Mouse (Mus musculus) heart, postnatal 0 days (tissue): ENCODE measurements around the gene Lpp. TPM values are rescaled to one million over a fixed set of nuclear protein-coding genes. Genes with fewer than 3 reads are reported as not detected.
A peak's percentile ranks its signal among the peaks of the same experiment; 100 is the strongest.

Experiments used
- ATAC-seq: fragments of 200-750 bp; cut with Nextera tagmentation; 2 replicates; pipeline ENCODE4 v1.8.0; 2017; ENCODE audit warnings: low read depth, moderate number of reproducible peaks, moderate library complexity; ENCODE audit not compliant: insufficient read depth
- DNase-seq: peaks from one replicate; pipeline ENCODE4 v3.0.0-alpha.2; 2016; ENCODE audit warnings: low spot score
- H3K27ac ChIP-seq: fragments of 300-500 bp; sonication (generic); 2 replicates; pipeline ENCODE4 v1.5.1; 2014; ENCODE audit warnings: low read depth, mild to moderate bottlenecking
- H3K27me3 ChIP-seq: fragments of 300-500 bp; sonication (generic); 2 replicates; pipeline ENCODE4 v1.6.1; 2014; ENCODE audit warnings: low read length, mixed read lengths; ENCODE audit not compliant: control insufficient read depth, insufficient read depth
- H3K36me3 ChIP-seq: fragments of 300-500 bp; sonication (generic); replicated peaks from 2 replicates; pipeline ENCODE4 v1.6.1; 2014; ENCODE audit warnings: low read length, mixed read lengths; ENCODE audit not compliant: control insufficient read depth, insufficient read depth
- H3K4me1 ChIP-seq: fragments of 300-500 bp; sonication (generic); 2 replicates; pipeline ENCODE4 v1.6.1; 2014; ENCODE audit warnings: antibody characterized with exemption; ENCODE audit not compliant: control insufficient read depth, insufficient read depth
- H3K4me2 ChIP-seq: fragments of 300-500 bp; sonication (generic); 2 replicates; pipeline ENCODE4 v1.6.1; 2014; ENCODE audit warnings: low read depth, mild to moderate bottlenecking, low read length, moderate library complexity
- H3K4me3 ChIP-seq: fragments of 300-500 bp; sonication (generic); 2 replicates; pipeline ENCODE4 v1.5.1; 2014; ENCODE audit warnings: low read depth, low read length
- H3K9ac ChIP-seq: fragments of 300-500 bp; sonication (generic); replicated peaks from 2 replicates; pipeline ENCODE4 v1.6.1; 2014; ENCODE audit warnings: low read depth, low read length, mixed read lengths
- H3K9me3 ChIP-seq: fragments of 300-500 bp; sonication (generic); replicated peaks from 2 replicates; pipeline ENCODE4 v1.6.1; 2016; ENCODE audit warnings: low read length; ENCODE audit not compliant: control insufficient read depth
- CTCF ChIP-seq: IDR thresholded peaks from 2 replicates; pipeline ENCODE4 v1.5.1; 2016; ENCODE audit warnings: antibody characterized with exemption, control low read depth, low read depth
- EP300 ChIP-seq: IDR thresholded peaks from 2 replicates; pipeline ENCODE4 v1.6.1; 2016; ENCODE audit warnings: antibody characterized with exemption, low read depth
- WGBS: fragments of 180-500 bp; shearing (Covaris S2); extraction: QIAGEN DNeasy Blood & Tissue Kit; methylation state at CpG from one replicate; pipeline ENCODE4 v1.1.7; 2014; 5-methylcytosine and 5-hydroxymethylcytosine counted together
- polyA plus RNA-seq: library from polyadenylated mRNA; unstranded; fragments of >200 nt; fragmentation: Nextera tagmentation; extraction: Ambion mirVana; gene quantifications from 2 replicates; pipeline ENCODE4 v1.2.1, GENCODE M21; 2015
- total RNA-seq: library from RNA; depleted of rRNA; stranded (reverse); fragments of >200 nt; gene quantifications from 2 replicates; pipeline ENCODE4 v1.2.3, GENCODE M21; 2014; ENCODE audit warnings: low replicate concordance

Lpp gene
- total and polyA plus RNA-seq, 2 experiments from 2014 or later, result 32.1 to 77.4 TPM

GRCm38 (mm10) chr16:24902111-24902510 is 508.8 kb downstream of the Lpp start:
- H3K27ac ChIP-seq, result no peak overlapping the region

DNA sequence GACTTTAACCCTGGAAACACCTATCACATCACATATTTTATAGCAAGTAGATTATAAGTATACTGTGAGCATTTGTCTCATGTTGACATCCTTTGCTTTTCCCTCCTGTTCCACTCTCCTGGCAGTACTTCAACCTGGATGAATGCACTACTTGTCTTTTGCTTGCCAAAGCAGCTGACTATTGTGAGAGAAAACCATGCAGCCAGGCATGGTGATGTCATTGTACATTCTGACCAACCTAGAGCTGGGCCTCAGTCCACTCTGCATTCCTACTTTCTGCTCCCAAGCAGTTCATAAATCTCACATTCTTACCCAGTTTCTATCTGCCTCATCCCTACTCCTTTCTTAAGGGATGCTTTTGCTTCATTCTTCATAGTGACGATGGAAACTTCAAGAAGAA is 515.6 kb downstream of the Lpp start:
- DNase-seq, result peak; percentile 47
- H3K4me3 ChIP-seq, result no peak overlapping the region
- H3K4me2 ChIP-seq, result no peak overlapping the region
- peaks cover 11% of the 10 kb centered on the region; the same call in 1 of the 2 replicates for H3K4me1 ChIP-seq
- H3K9ac ChIP-seq, result no peak overlapping the region
- H3K27ac ChIP-seq, result peak overlapping the region; percentile 12; the same call in 1 of the 2 replicates
- 71% methylated on average over 1 of the region's 1 CpGs for WGBS
- no peaks in the 10 kb centered on the region for H3K36me3 ChIP-seq
- H3K9me3 ChIP-seq, result no peaks in the 10 kb centered on the region
- no peaks in the 10 kb centered on the region for H3K27me3 ChIP-seq
- TF ChIP-seq EP300 (no peak), CTCF (no peak)
- ATAC-seq, result peak; percentile 42

More at GRCm38 (mm10) chr16:24902111-24902510, 508.8 kb downstream of the Lpp start:
- TF ChIP-seq CTCF (no peak), EP300 (no peak)
- H3K36me3 ChIP-seq, result no peaks in the 10 kb centered on the region
- no peak overlapping the region for H3K9ac ChIP-seq
- no peak overlapping the region for H3K4me3 ChIP-seq
- ATAC-seq (no peak; the same call in 1 of the 2 replicates), DNase-seq (peak; percentile 43)
- H3K4me1 ChIP-seq, result peaks cover 14% of the 10 kb centered on the region; the same call in 1 of the 2 replicates
- 67% methylated on average over 1 of the region's 1 CpGs for WGBS
- no peaks in the 10 kb centered on the region for H3K27me3 ChIP-seq
- no peaks in the 10 kb centered on the region for H3K9me3 ChIP-seq
- no peak overlapping the region for H3K4me2 ChIP-seq

GRCm38 (mm10) chr16:24910321-24910720 is 517.0 kb downstream of the Lpp start:
- Histone ChIP-seq H3K4me2 (no peak overlapping the region), H3K4me1 (peaks cover 21% of the 10 kb centered on the region; the same call in 1 of the 2 replicates), H3K36me3 (no peaks in the 10 kb centered on the region), H3K9ac (no peak overlapping the region), H3K27ac (no peak overlapping the region), H3K4me3 (no peak overlapping the region), H3K27me3 (no peaks in the 10 kb centered on the region), H3K9me3 (no peaks in the 10 kb centered on the region)
- ATAC-seq, result no peak
- 57% methylated on average over 6 of the region's 6 CpGs for WGBS
- no peak for TF ChIP-seq CTCF
- no peak for DNase-seq

DNA sequence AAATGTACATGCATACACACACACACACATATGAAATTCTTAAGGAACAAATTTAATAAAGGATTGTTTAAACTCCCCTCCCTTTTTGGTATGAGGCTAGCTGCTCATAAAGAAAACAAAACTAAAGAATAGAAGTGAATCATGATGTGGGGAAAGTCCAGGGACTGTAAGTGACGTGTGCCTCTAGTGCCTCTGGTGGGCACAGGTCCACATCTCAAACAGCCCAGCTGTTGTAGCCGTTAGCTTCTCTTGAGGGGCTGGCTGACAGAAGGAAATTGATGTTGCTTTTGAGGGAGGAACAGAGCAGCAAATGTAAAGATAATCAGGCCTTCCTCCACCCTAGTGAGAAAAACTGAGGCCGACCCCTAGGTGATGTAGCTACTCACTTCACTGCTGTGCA is 517.5 kb downstream of the Lpp start:
- Histone ChIP-seq H3K9me3 (no peaks in the 10 kb centered on the region), H3K36me3 (no peaks in the 10 kb centered on the region), H3K4me3 (no peak overlapping the region), H3K4me2 (no peak overlapping the region), H3K9ac (no peak overlapping the region), H3K4me1 (peaks cover 21% of the 10 kb centered on the region; the same call in 1 of the 2 replicates), H3K27ac (peak overlapping the region; percentile 60), H3K27me3 (no peaks in the 10 kb centered on the region)
- TF ChIP-seq CTCF (peak; percentile 49), EP300 (no peak)
- ATAC-seq (peak; percentile 57; the same call in 1 of the 2 replicates), DNase-seq (peak; percentile 80)
- 36% methylated on average over 3 of the region's 3 CpGs for WGBS

DNA sequence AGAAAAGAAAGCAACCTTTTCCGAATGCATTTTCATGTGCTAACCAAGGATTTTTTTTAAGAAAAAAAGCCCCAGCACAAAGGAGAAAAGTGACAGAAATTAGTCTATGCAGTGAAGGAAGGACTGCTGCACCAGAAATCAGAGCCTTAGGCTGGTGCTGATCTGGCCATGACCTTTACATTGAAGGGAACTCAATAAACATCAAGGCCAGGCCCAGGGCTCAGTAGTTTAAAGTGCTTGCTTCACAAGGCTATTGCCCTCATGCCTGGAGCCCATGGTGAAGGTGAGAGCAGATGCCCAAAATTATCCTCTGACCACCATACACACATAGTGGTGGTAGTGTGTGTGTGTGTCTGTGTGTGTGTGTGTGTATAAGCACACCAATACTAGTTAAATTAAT is 519.1 kb downstream of the Lpp start:
- no peaks in the 10 kb centered on the region for H3K36me3 ChIP-seq
- no peak overlapping the region for H3K9ac ChIP-seq
- no peak overlapping the region for H3K4me2 ChIP-seq
- WGBS, result 86% methylated on average over 1 of the region's 1 CpGs
- H3K9me3 ChIP-seq, result no peaks in the 10 kb centered on the region
- ATAC-seq, result no peak
- H3K4me3 ChIP-seq, result no peak overlapping the region
- TF ChIP-seq EP300 (no peak), CTCF (no peak)
- no peaks in the 10 kb centered on the region for H3K27me3 ChIP-seq
- no peak overlapping the region for H3K27ac ChIP-seq
- no peak for DNase-seq
- peaks cover 21% of the 10 kb centered on the region; the same call in 1 of the 2 replicates for H3K4me1 ChIP-seq

- WGBS, result 90% methylated on average over 3 of the region's 3 CpGs
- TF ChIP-seq CTCF (no peak), EP300 (no peak)
- Histone ChIP-seq H3K4me2 (no peak overlapping the region), H3K27ac (no peak overlapping the region), H3K36me3 (no peaks in the 10 kb centered on the region), H3K9me3 (no peaks in the 10 kb centered on the region), H3K9ac (no peak overlapping the region), H3K4me3 (no peak overlapping the region), H3K4me1 (peaks cover 21% of the 10 kb centered on the region; the same call in 1 of the 2 replicates), H3K27me3 (no peaks in the 10 kb centered on the region)
- DNase-seq (no peak), ATAC-seq (no peak)
These were observed 519.7 kb downstream of the Lpp start for GRCm38 (mm10) chr16:24913021-24913420.
